Comparison of ENCODE assay signal across 12 mouse cellular contexts in genomic region chr10:44762068-44762467, GRCm38 (mm10).
"Had no signal": no experiment of that assay in that cellular context is flagged by ENCODE, and none has a peak within 500 bp of the region (broad histone marks: within the 10 kb centered on the region; RNA-seq: fewer than 3 reads in every experiment).

No protein-coding gene starts in this region.

- H3K4me1 ChIP-seq: limb, embryonic 12.5 days; lung, embryonic 15.5 days; neural tube, embryonic 15.5 days had no signal

- H3K27me3 ChIP-seq: lung, embryonic 15.5 days; neural tube, embryonic 15.5 days had no signal

- H3K36me3 ChIP-seq: limb, embryonic 12.5 days; lung, embryonic 15.5 days; midbrain, embryonic 10.5 days; neural tube, embryonic 15.5 days had no signal

- H3K27ac ChIP-seq: limb, embryonic 12.5 days; lung, embryonic 15.5 days; midbrain, embryonic 10.5 days; neural tube, embryonic 15.5 days; stomach, postnatal 0 days had no signal

- DNase-seq: kidney, adult 18-20 months; kidney, postnatal 14 days; layer of hippocampus, adult 9-11 months; layer of hippocampus, postnatal 36 days; midbrain, embryonic 14.5 days; thymus, postnatal 4 days had no signal

- H3K4me2 ChIP-seq: limb, embryonic 12.5 days; lung, embryonic 15.5 days; neural tube, embryonic 15.5 days had no signal

- H3K9ac ChIP-seq: limb, embryonic 12.5 days; lung, embryonic 15.5 days; neural tube, embryonic 15.5 days had no signal

- H3K4me3 ChIP-seq: limb, embryonic 12.5 days; lung, embryonic 15.5 days; midbrain, embryonic 10.5 days; myocyte; neural tube, embryonic 15.5 days had no signal

- H3K9me3 ChIP-seq: limb, embryonic 12.5 days; lung, embryonic 15.5 days; midbrain, embryonic 10.5 days; neural tube, embryonic 15.5 days had no signal
